Mouse (Mus musculus) neural tube, embryonic 15.5 days (tissue): ENCODE measurements around the gene Furin. TPM values are rescaled to one million over a fixed set of nuclear protein-coding genes. Genes with fewer than 3 reads are reported as not detected.

ENCODE experiments used
- ATAC-seq: fragments of 200-750 bp; cut with Nextera tagmentation; 2 replicates; pipeline ENCODE4 v1.8.0; 2017; ENCODE audit warnings: mild to moderate bottlenecking, moderate TSS enrichment, moderate library complexity; ENCODE audit not compliant: low FRiP score
- H3K27ac ChIP-seq: fragments of 300-500 bp; sonication (generic); replicated peaks from 2 replicates; pipeline ENCODE4 v1.5.1; 2015; ENCODE audit warnings: mild to moderate bottlenecking, inconsistent platforms
- H3K27me3 ChIP-seq: fragments of 300-500 bp; sonication (generic); replicated peaks from 2 replicates; pipeline ENCODE4 v1.6.1; 2015; ENCODE audit warnings: inconsistent platforms
- H3K36me3 ChIP-seq: fragments of 300-500 bp; sonication (generic); 2 replicates; pipeline ENCODE4 v1.6.1; 2015; ENCODE audit warnings: inconsistent platforms
- H3K4me1 ChIP-seq: fragments of 300-500 bp; sonication (generic); 2 replicates; pipeline ENCODE4 v1.6.1; 2015; ENCODE audit warnings: inconsistent platforms
- H3K4me2 ChIP-seq: fragments of 300-500 bp; sonication (generic); 2 replicates; pipeline ENCODE4 v1.6.1; 2015; ENCODE audit warnings: inconsistent platforms, mild to moderate bottlenecking, moderate library complexity
- H3K4me3 ChIP-seq: fragments of 300-500 bp; sonication (generic); replicated peaks from 2 replicates; pipeline ENCODE4 v1.5.1; 2015; ENCODE audit warnings: mild to moderate bottlenecking, inconsistent platforms
- H3K9ac ChIP-seq: fragments of 300-500 bp; sonication (generic); replicated peaks from 2 replicates; pipeline ENCODE4 v1.6.1; 2015; ENCODE audit warnings: mild to moderate bottlenecking, inconsistent platforms
- H3K9me3 ChIP-seq: fragments of 300-500 bp; sonication (generic); replicated peaks from 2 replicates; pipeline ENCODE4 v1.6.1; 2016; ENCODE audit warnings: inconsistent platforms
- WGBS: fragments of 180-500 bp; shearing (Covaris S2); methylation state at CpG from one replicate; pipeline ENCODE4 v1.1.7; 2015; ENCODE audit warnings: mixed read lengths; 5-methylcytosine and 5-hydroxymethylcytosine counted together
- polyA plus RNA-seq: library from polyadenylated mRNA; unstranded; fragments of >200 nt; fragmentation: Nextera tagmentation; extraction: Ambion mirVana; gene quantifications from 2 replicates; pipeline ENCODE4 v1.2.1, GENCODE M21; 2015

The Furin gene
- polyA plus RNA-seq, 1 experiment from 2014 or later, result 5.6 TPM

- no peaks in the 10 kb centered on the region for H3K9me3 ChIP-seq
- H3K27me3 ChIP-seq, result no peaks in the 10 kb centered on the region
- no peak overlapping the region for H3K9ac ChIP-seq
- peaks cover 5% of the 10 kb centered on the region; the same call in 1 of the 2 replicates for H3K4me1 ChIP-seq
- ATAC-seq, result no peak
- WGBS, result 62% methylated on average over 13 of the region's 13 CpGs
- H3K27ac ChIP-seq, result no peak overlapping the region
- H3K4me2 ChIP-seq, result no peak overlapping the region
- H3K4me3 ChIP-seq, result no peak overlapping the region
- H3K36me3 ChIP-seq, result no peaks in the 10 kb centered on the region
Measured at GRCm38 (mm10) chr7:80379531-80379930, 25.7 kb downstream of the Furin start.

- 37% methylated on average over 6 of the region's 6 CpGs for WGBS
- Histone ChIP-seq H3K9ac (no peak overlapping the region), H3K4me1 (peaks cover 5% of the 10 kb centered on the region; the same call in 1 of the 2 replicates), H3K4me3 (no peak overlapping the region), H3K36me3 (no peaks in the 10 kb centered on the region), H3K4me2 (no peak overlapping the region), H3K27ac (no peak overlapping the region), H3K9me3 (no peaks in the 10 kb centered on the region), H3K27me3 (no peaks in the 10 kb centered on the region)
- ATAC-seq, result no peak
Measured at GRCm38 (mm10) chr7:80377471-80377870, 27.8 kb downstream of the Furin start.

- Histone ChIP-seq H3K27ac (no peak overlapping the region), H3K4me2 (no peak overlapping the region), H3K4me3 (no peak overlapping the region), H3K9me3 (no peaks in the 10 kb centered on the region), H3K36me3 (no peaks in the 10 kb centered on the region), H3K9ac (no peak overlapping the region), H3K27me3 (no peaks in the 10 kb centered on the region), H3K4me1 (peaks cover 9% of the 10 kb centered on the region)
- no peak for ATAC-seq
- 55% methylated on average over 10 of the region's 10 CpGs for WGBS
Measured at GRCm38 (mm10) chr7:80376192-80376591, 29.0 kb downstream of the Furin start.

DNA sequence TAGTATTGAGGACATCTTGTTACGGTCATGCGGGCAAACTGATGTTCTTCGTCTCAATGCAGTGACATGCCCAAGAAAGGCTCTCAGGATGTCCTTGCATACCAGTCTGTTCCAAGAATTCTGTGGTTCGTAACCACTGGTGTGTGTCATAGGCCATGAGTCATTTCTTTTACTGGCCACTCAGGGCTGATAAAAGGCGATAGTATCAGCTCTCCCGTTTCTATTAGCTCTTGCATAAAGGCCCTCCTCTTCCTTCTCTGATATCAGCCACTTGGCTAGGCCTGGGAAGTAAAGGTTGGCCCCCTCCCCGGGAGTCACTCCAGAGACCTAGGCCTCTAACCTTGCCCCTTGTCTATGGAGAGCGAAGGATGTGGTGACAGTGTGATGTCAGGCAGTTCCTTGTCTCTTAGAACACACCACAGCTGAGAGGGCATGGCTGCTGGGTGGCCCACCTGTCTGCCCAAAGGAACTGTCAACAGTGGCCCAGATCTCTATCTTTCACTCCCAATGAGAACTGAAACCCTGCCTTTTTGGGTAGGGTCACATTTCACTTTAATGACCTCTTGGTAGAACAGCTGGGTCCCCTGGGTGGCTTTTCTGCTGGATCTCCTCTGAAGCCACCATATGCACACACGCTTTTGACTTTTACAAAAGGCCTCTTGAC is 29.7 kb downstream of the Furin start:
- no peak overlapping the region for H3K4me2 ChIP-seq
- H3K27me3 ChIP-seq, result no peaks in the 10 kb centered on the region
- 80% methylated on average over 9 of the region's 9 CpGs for WGBS

DNA sequence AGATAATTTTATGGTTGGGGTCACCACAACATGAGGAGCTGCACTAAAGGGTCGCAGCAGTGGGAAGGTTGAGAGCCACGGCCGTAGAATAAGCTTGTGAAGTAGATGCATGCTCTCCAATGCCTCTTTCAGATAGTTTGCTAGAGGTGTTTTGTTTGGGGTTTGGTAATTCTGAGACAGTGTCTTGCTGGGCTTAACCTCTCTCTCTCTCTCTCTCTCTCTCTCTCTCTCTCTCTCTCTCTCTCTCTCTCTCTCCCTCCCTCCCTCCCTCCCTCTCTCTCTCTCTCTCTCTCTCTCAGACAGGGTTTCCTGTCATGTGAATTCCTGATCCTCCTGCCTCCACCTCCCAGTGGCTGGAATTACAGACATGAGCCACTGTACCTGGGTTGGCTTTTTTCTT is 30.5 kb downstream of the Furin start:
- WGBS, result 87% methylated on average over 3 of the region's 3 CpGs
- H3K9me3 ChIP-seq, result no peaks in the 10 kb centered on the region
- H3K4me3 ChIP-seq, result no peak overlapping the region
- H3K9ac ChIP-seq, result no peak overlapping the region
- no peak overlapping the region for H3K27ac ChIP-seq
- H3K4me2 ChIP-seq, result no peak overlapping the region
- peaks cover 17% of the 10 kb centered on the region for H3K4me1 ChIP-seq
- no peaks in the 10 kb centered on the region for H3K27me3 ChIP-seq
- H3K36me3 ChIP-seq, result no peaks in the 10 kb centered on the region
- ATAC-seq, result no peak

More for the DNA sequence above, 29.7 kb downstream of the Furin start:
- Histone ChIP-seq H3K36me3 (no peaks in the 10 kb centered on the region), H3K9me3 (no peaks in the 10 kb centered on the region), H3K4me3 (no peak overlapping the region), H3K9ac (no peak overlapping the region), H3K27ac (no peak overlapping the region), H3K4me1 (peaks cover 9% of the 10 kb centered on the region)
- ATAC-seq, result no peak

DNA sequence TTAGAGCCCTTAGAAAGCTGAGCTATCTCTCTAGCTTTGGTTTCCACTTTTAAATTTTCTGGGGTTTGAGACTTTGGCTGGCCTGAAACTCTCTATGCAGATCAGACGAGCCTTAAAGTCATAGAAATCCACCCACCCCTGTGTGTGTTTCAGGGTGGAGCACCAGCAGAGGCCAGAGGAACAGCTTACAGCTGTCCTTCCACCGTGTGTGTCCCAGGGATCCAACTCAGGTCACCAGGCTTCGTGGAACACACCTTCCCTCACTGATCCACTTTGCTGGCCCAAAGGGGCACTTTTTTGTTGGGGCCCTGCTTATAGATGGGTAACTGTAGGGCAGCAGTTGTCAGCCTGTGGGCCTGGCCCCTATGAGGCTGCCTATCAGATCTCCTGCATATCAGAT is 31.0 kb downstream of the Furin start:
- WGBS, result 65% methylated on average over 3 of the region's 3 CpGs

GRCm38 (mm10) chr7:80373850-80374249 is 31.4 kb downstream of the Furin start:
- Histone ChIP-seq H3K9me3 (no peaks in the 10 kb centered on the region), H3K36me3 (no peaks in the 10 kb centered on the region), H3K4me2 (no peak overlapping the region), H3K9ac (no peak overlapping the region), H3K27me3 (no peaks in the 10 kb centered on the region), H3K4me3 (no peak overlapping the region), H3K27ac (0 out of 2 replicates have a peak overlapping the region, but pooled peaks have one; percentile 6), H3K4me1 (peaks cover 26% of the 10 kb centered on the region)
- no peak for ATAC-seq
- WGBS, result 72% methylated on average over 12 of the region's 12 CpGs

More for the DNA sequence above, 31.0 kb downstream of the Furin start:
- Histone ChIP-seq H3K4me3 (no peak overlapping the region), H3K27ac (0 out of 2 replicates have a peak overlapping the region, but pooled peaks have one; percentile 6), H3K36me3 (no peaks in the 10 kb centered on the region), H3K9ac (no peak overlapping the region), H3K9me3 (no peaks in the 10 kb centered on the region), H3K27me3 (no peaks in the 10 kb centered on the region), H3K4me1 (peaks cover 21% of the 10 kb centered on the region), H3K4me2 (no peak overlapping the region)
- no peak for ATAC-seq

DNA sequence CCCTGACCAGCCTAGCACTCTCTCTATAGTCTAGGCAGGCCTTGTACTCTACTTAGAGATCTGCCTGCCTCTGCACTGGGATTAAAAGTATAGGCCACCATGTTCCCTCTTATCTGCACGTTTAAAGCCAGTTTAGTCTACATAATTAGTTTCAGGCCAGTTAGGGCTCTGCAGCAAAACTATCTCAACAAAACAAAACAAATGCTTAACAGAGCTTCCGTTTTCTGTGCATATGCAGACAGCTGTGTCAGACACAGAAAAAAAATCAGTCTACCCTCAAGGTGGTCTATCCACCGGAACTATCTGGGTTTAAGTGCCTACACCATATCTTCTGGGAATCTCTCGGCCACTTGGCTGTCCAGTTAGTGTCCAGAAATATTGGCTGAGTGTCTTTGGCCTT is 31.9 kb downstream of the Furin start:
- WGBS, result 83% methylated on average over 4 of the region's 4 CpGs

GRCm38 (mm10) chr7:80372667-80373066 is 32.6 kb downstream of the Furin start:
- Histone ChIP-seq H3K4me3 (no peak overlapping the region), H3K9me3 (no peaks in the 10 kb centered on the region), H3K36me3 (peaks cover 11% of the 10 kb centered on the region), H3K9ac (no peak overlapping the region), H3K4me1 (peaks cover 29% of the 10 kb centered on the region), H3K27me3 (no peaks in the 10 kb centered on the region), H3K4me2 (no peak overlapping the region), H3K27ac (no peak overlapping the region)
- WGBS, result 55% methylated on average over 2 of the region's 2 CpGs
- no peak for ATAC-seq

More for the DNA sequence above, 31.9 kb downstream of the Furin start:
- H3K9me3 ChIP-seq, result no peaks in the 10 kb centered on the region
- H3K4me3 ChIP-seq, result no peak overlapping the region
- H3K36me3 ChIP-seq, result peaks cover 4% of the 10 kb centered on the region
- no peak overlapping the region for H3K27ac ChIP-seq
- H3K9ac ChIP-seq, result no peak overlapping the region
- peaks cover 29% of the 10 kb centered on the region for H3K4me1 ChIP-seq
- H3K4me2 ChIP-seq, result no peak overlapping the region
- no peak for ATAC-seq
- H3K27me3 ChIP-seq, result no peaks in the 10 kb centered on the region

GRCm38 (mm10) chr7:80372166-80372565 is 33.1 kb downstream of the Furin start:
- 90% methylated on average over 3 of the region's 3 CpGs for WGBS
- H3K36me3 ChIP-seq, result peaks cover 16% of the 10 kb centered on the region
- no peak overlapping the region for H3K27ac ChIP-seq
- no peak overlapping the region for H3K4me3 ChIP-seq
- H3K4me2 ChIP-seq, result no peak overlapping the region
- no peaks in the 10 kb centered on the region for H3K9me3 ChIP-seq
- no peaks in the 10 kb centered on the region for H3K27me3 ChIP-seq
- H3K4me1 ChIP-seq, result peaks cover 29% of the 10 kb centered on the region
- H3K9ac ChIP-seq, result no peak overlapping the region
- no peak for ATAC-seq

- peak within 1 kb of the TSS; percentile 68 for H3K4me2 ChIP-seq
- no peaks in the 10 kb centered on the region for H3K9me3 ChIP-seq
- peak within 1 kb of the TSS; percentile 91 for H3K27ac ChIP-seq
- no peaks in the 10 kb centered on the region for H3K27me3 ChIP-seq
- H3K4me3 ChIP-seq, result peak within 1 kb of the TSS; percentile 89
- peaks cover 25% of the 10 kb centered on the region for H3K36me3 ChIP-seq
- ATAC-seq, result peak; percentile 84
- WGBS, result under 1% methylated on average over 80 of the region's 86 CpGs
- peak within 1 kb of the TSS; percentile 95 for H3K9ac ChIP-seq
- peaks cover 29% of the 10 kb centered on the region for H3K4me1 ChIP-seq
Measured at GRCm38 (mm10) chr7:80371041-80371751, 34.0 kb downstream of the Furin start, which contains the start of gene Man2a2. Man2a2 (minus strand) TSS chr7:80371375.

GRCm38 (mm10) chr7:80370649-80371040 is 34.6 kb downstream of the Furin start:
- ATAC-seq, result peak; percentile 82
- Histone ChIP-seq H3K4me2 (peak overlapping the region; percentile 68), H3K36me3 (peaks cover 31% of the 10 kb centered on the region), H3K4me1 (peaks cover 25% of the 10 kb centered on the region), H3K27ac (peak overlapping the region; percentile 91), H3K9ac (peak overlapping the region; percentile 95), H3K9me3 (no peaks in the 10 kb centered on the region), H3K27me3 (no peaks in the 10 kb centered on the region), H3K4me3 (peak overlapping the region; percentile 89)
- WGBS, result under 1% methylated on average over 31 of the region's 31 CpGs
